Mouse (Mus musculus): ENCODE results near the gene Nrd1. TPM values are rescaled to one million over a fixed set of nuclear protein-coding genes. Genes with fewer than 3 reads are reported as not detected.

Gene Nrd1
- 37.3 and 49.1 TPM in 2 replicates for polyA plus RNA-seq (2015; fragmentation: Nextera tagmentation; extraction: Ambion mirVana)

DNA sequence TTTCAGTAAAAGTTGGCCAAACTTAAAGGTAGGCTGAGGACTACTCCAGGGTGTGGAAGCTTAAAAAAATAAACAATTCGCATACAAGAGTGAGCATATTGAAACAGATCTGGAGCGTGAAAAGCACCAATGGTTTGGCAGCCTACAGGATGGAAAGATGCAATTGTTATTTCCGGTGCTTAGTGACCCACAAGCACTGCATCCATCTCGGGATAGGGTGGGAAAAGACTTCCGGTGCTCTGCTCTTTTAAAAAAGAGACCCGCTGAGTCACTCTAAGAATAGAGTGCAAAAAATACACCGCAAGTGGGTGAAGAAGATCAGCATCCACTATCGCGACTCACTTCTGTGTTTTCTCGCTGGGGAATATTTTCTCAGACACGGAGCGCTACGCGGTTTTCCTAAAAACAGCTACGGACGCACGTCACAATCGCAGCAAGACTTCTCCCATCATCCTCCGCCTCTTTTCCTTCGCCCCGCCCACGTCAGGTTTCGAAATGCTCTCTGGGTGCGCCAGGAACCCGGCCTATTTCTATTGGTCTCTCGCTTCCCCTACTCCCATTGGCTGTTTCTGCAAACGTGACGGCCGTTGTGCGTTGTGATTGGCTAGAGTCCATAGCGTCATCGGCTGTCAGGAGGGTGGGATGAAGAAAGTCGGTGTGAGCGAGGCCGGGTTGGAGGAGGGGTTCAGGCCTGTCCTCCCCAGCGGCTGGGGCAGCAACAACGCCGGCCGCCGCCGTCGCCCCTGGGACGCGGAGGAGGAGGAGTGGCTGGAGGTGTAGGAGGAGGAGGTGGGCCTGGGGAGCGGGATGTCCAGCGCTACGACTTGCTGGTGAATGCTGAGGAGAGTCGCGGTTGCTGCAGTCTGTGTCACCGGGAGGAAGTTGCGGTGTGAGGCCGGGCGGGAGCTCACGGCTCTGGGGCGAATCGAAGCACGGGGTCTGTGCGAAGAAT lies at the start of gene Nrd1:
Nrd1 (plus strand) TSS at position 657 of the 952 bp plus-strand sequence.
- DNase-seq = peak; percentile 99
- no peaks in the 10 kb centered on the region for H3K9me3 ChIP-seq (replicated peaks)
- peaks cover 26% of the 10 kb centered on the region for H3K4me1 ChIP-seq (replicated peaks)
- peak within 1 kb of the TSS; percentile 84 for H3K4me2 ChIP-seq
- no peaks in the 10 kb centered on the region for H3K27me3 ChIP-seq
- H3K4me3 ChIP-seq (replicated peaks) = peak within 1 kb of the TSS; percentile 90
- H3K9ac ChIP-seq = peak within 1 kb of the TSS; percentile 92
- peak within 1 kb of the TSS; percentile 92 for H3K27ac ChIP-seq
- ATAC-seq (ENCODE audit: low read depth) = peak; percentile 98
- H3K36me3 ChIP-seq = peaks cover 11% of the 10 kb centered on the region; the same call in 1 of the 2 replicates
- under 1% methylated on average over 58 of the region's 58 CpGs for WGBS (ENCODE audit: insufficient replicate concordance)

DNA sequence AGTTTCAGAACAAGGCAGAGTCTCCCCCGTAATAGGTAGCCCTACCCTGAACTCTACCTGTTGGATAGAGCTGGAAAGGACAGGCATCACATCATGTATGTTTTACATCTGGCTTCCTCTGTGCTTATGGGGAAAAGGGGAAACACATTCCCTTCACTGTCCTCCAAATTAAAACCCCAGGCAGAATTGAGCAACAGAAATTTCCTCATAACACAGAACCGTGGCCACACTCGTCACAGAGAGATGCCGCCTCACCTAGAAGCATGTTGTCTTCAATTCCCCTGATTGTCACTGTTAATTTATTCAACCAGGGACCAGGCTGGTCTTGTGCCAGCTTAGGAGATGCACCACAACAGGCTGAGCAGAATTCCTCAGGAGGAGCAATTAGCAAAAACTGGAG lies 48.8 kb upstream of the Nrd1 start:
- H3K4me1 ChIP-seq (replicated peaks) = no peaks in the 10 kb centered on the region
- DNase-seq (no peak), ATAC-seq (ENCODE audit: low read depth) (no peak)
- no peaks in the 10 kb centered on the region for H3K36me3 ChIP-seq
- H3K27ac ChIP-seq = no peak overlapping the region
- no peaks in the 10 kb centered on the region for H3K9me3 ChIP-seq (replicated peaks)
- H3K4me3 ChIP-seq (replicated peaks) = no peak overlapping the region
- no peak overlapping the region for H3K4me2 ChIP-seq
- H3K9ac ChIP-seq = no peak overlapping the region
- 62% methylated on average over 4 of the region's 4 CpGs for WGBS (ENCODE audit: insufficient replicate concordance)
- H3K27me3 ChIP-seq = no peaks in the 10 kb centered on the region

DNA sequence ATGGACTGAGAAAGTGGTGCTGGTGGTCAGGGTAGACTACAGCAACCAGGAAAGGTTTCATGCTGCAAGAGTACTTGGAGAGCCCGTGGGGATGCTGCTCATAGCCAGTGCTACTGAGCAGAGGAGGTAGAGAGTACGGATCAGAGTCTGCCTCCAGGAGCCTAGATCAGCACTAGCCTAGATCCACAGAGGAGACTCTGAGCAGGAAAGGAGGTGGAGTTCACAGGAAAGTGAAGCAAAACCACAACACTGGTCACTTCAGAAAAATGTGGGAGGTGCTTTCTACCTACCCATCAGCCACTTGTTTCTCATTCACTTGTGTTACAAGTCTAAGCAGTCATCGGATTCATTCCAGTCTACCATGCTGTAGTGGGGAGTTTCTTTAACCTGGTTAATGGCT lies 40.8 kb upstream of the Nrd1 start:
- Histone ChIP-seq H3K9me3 (replicated peaks) (no peaks in the 10 kb centered on the region), H3K9ac (no peak overlapping the region; the same call in 1 of the 2 replicates), H3K27me3 (no peaks in the 10 kb centered on the region), H3K4me2 (peak overlapping the region; percentile 58), H3K36me3 (no peaks in the 10 kb centered on the region), H3K27ac (peak overlapping the region; percentile 89), H3K4me3 (replicated peaks) (no peak overlapping the region), H3K4me1 (replicated peaks) (peaks cover 36% of the 10 kb centered on the region)
- 73% methylated on average over 3 of the region's 3 CpGs for WGBS (ENCODE audit: insufficient replicate concordance)
- ATAC-seq (ENCODE audit: low read depth) = no peak
- DNase-seq = no peak

DNA sequence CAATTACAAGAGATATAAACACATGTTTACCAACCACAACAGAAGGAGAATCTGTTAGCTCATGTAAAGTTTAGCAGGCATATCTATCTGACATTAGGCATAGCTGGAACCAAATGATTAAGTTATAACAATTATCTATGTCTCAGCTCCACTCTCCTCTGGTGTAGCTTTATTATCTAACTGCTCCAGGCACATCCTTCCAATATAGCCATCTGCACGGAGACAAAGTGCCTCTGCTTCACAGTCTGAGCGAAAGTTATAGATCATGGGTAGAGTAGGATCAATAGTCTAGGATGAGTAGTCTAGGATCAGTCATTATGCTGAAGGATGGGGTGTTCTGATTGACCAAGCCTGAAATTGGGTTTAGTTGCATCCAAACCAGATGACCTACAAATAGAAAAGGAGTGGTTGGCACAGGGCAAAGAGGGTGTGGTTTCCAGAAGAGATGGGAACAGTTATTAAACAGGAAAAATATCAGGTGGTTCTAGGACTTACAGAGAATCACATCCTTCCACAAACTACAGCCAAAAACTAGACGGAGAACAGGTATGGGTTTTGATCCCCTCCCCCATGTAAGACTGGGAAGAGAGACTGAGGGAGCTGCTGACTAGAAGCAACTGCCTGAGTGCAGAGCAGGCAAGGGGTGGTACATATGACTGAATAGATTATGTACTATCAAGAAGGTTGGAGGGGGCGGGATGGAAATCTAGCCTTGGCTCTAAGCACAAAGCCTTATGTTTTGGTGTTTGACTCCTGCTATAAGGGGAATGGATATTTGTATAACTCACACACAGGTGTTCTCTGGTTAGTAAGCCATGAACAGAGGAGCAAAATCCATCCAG lies 39.6 kb upstream of the Nrd1 start:
- WGBS (ENCODE audit: insufficient replicate concordance) = 26% methylated on average over 4 of the region's 4 CpGs
- H3K4me3 ChIP-seq (replicated peaks) = peak overlapping the region; percentile 8
- H3K4me1 ChIP-seq (replicated peaks) = peaks cover 36% of the 10 kb centered on the region

DNA sequence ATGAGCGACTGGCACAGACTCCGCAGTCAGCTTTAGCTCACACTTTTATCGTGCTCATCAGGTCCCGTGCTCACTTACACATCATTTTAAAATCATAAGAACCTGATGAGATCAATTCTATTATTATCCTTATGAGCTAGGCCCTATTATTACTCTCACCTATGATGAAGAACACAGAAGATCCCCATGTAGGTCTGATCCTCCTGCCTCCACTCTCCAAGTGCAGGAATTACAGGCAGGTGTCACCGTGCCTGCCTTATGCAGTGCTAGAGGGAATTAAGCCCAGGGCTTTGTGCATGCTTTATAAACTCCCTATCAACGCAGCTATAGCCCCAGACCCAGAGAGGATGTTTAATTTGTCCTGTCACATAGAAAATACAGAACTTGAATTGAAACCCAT lies 37.4 kb upstream of the Nrd1 start:
- DNase-seq = no peak
- WGBS (ENCODE audit: insufficient replicate concordance) = 86% methylated on average over 6 of the region's 6 CpGs
- H3K4me1 ChIP-seq (replicated peaks) = peaks cover 36% of the 10 kb centered on the region
- no peak overlapping the region for H3K27ac ChIP-seq
- H3K36me3 ChIP-seq = no peaks in the 10 kb centered on the region
- H3K27me3 ChIP-seq = no peaks in the 10 kb centered on the region
- H3K4me2 ChIP-seq = no peak overlapping the region
- no peak overlapping the region for H3K4me3 ChIP-seq (replicated peaks)
- no peak for ATAC-seq (ENCODE audit: low read depth)
- H3K9ac ChIP-seq = no peak overlapping the region
- no peaks in the 10 kb centered on the region for H3K9me3 ChIP-seq (replicated peaks)

More for the DNA sequence above, 39.6 kb upstream of the Nrd1 start:
- H3K27ac ChIP-seq = peak overlapping the region; percentile 89
- no peaks in the 10 kb centered on the region for H3K9me3 ChIP-seq (replicated peaks)
- peak; percentile 93 for ATAC-seq (ENCODE audit: low read depth)
- H3K27me3 ChIP-seq = no peaks in the 10 kb centered on the region
- peak; percentile 64 for DNase-seq
- H3K4me2 ChIP-seq = peak overlapping the region; percentile 58
- peak overlapping the region; percentile 30; the same call in 1 of the 2 replicates for H3K9ac ChIP-seq
- no peaks in the 10 kb centered on the region for H3K36me3 ChIP-seq

DNA sequence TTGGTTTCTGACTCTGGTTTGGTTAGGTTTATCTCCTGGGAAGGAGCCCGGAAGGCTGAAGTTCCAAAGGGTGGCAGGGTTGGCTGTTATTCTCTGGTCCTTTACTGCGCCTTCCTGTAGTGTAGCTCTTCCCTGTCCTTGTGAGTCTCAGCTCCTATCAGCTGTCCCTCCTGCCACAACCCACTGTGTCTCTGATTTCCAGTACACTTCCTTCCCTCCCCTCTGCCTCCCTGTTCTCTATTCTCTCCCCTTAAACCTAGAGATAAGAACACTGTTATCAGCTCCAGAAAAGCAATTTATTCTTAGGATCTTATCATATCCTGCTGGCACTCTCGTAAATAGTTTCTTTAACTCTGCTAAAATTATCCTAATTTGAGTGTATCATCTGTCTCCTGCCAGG lies 30.9 kb upstream of the Nrd1 start:
- H3K4me1 ChIP-seq (replicated peaks) = peaks cover 24% of the 10 kb centered on the region
- H3K9ac ChIP-seq = no peak overlapping the region
- no peak overlapping the region for H3K4me3 ChIP-seq (replicated peaks)
- DNase-seq (no peak), ATAC-seq (ENCODE audit: low read depth) (peak; percentile 58)
- H3K27me3 ChIP-seq = no peaks in the 10 kb centered on the region
- no peaks in the 10 kb centered on the region for H3K36me3 ChIP-seq
- H3K27ac ChIP-seq = 0 out of 2 replicates have a peak overlapping the region, but pooled peaks have one; percentile 13
- WGBS (ENCODE audit: insufficient replicate concordance) = 19% methylated on average over 3 of the region's 3 CpGs
- H3K9me3 ChIP-seq (replicated peaks) = no peaks in the 10 kb centered on the region
- no peak overlapping the region for H3K4me2 ChIP-seq

DNA sequence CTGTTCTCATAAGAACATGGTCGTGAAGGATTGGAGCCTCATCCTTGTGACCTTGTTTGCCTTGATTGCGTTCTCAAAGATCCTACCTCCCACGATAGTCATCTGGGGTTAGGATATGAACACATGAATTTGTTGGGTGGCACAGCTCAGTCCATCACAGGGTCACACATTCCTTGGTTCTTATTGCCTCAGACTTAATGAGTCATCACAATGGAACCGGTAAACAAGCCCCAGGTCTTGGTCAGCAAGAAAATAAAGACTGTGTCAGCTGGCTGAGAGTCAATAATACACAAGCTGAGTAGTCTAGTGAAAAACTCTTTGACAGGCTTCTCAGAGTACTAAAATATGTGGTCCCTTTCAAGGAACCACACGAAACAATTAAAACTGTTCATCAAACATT lies 29.4 kb upstream of the Nrd1 start:
- no peaks in the 10 kb centered on the region for H3K9me3 ChIP-seq (replicated peaks)
- H3K4me1 ChIP-seq (replicated peaks) = peaks cover 24% of the 10 kb centered on the region
- DNase-seq (no peak), ATAC-seq (ENCODE audit: low read depth) (no peak)
- no peak overlapping the region for H3K27ac ChIP-seq
- H3K27me3 ChIP-seq = no peaks in the 10 kb centered on the region
- 60% methylated on average over 5 of the region's 5 CpGs for WGBS (ENCODE audit: insufficient replicate concordance)
- H3K9ac ChIP-seq = no peak overlapping the region
- no peak overlapping the region for H3K4me2 ChIP-seq
- H3K36me3 ChIP-seq = no peaks in the 10 kb centered on the region
- H3K4me3 ChIP-seq (replicated peaks) = no peak overlapping the region

DNA sequence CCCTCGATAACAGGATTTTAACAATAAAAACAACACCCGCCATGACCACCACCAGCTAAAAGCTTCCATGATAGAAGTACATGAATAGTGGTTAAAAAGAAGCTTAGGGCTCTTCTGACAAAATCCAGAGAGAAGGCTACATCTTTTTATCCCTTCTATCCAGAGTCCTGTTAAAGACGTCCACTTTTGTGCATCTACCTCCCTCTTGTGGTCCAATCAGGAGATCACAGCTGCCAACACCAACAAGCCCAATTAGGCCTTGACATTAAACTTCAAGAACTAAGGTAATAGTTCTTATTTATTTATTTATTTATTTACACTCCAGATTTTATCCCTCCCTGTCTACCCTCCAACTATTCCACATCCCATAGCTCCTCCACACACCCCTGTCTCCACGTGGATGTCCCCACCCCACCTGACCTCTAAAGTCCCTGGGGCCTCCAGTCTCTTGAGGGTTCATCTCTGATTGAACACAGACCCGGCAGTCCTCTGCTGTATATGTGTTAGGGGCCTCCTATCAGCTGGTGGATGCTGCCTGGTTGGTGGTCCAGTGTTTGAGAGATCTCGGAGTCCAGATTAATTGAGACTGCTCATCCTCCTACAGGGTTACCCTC lies 23.9 kb upstream of the Nrd1 start:
- no peak overlapping the region for H3K4me2 ChIP-seq
- ATAC-seq (ENCODE audit: low read depth) (no peak), DNase-seq (peak; percentile 44)
- H3K4me3 ChIP-seq (replicated peaks) = no peak overlapping the region
- no peak overlapping the region for H3K27ac ChIP-seq
- no peaks in the 10 kb centered on the region for H3K9me3 ChIP-seq (replicated peaks)
- WGBS (ENCODE audit: insufficient replicate concordance) = 45% methylated on average over 6 of the region's 6 CpGs
- no peak overlapping the region for H3K9ac ChIP-seq
- H3K36me3 ChIP-seq = no peaks in the 10 kb centered on the region
- H3K27me3 ChIP-seq = peaks cover 8% of the 10 kb centered on the region
- peaks cover 10% of the 10 kb centered on the region for H3K4me1 ChIP-seq (replicated peaks)

DNA sequence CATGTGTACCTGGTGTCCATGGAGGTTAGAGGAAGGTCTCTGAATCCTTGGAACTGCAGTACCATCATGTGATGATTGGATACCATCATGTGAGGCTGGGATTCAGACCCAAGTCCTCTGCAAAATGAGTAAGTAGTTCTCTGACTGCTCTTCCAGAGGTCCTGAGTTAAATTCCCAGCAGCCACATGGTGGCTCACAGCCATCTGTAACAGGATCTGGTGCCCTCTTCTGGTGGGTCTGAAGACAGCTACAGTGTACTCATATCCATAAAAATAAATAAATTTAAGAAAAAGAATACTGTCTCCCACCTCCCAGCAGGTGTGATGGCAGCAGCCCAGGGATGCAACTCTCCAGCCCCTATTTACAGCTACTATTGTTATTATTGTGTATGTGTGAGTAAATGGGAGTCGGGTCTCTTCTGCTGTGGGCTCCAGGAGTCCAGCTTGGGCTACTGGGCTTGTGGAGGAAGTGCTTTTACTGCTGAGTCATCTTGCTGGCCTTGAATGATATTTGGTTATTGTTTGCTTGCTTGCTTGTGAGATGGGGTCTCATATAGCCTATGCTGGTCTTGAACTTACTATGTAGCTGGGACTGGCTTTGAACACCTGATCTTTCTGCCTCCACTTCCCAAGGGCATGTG lies 13.5 kb upstream of the Nrd1 start:
- Histone ChIP-seq H3K36me3 (no peaks in the 10 kb centered on the region), H3K9ac (no peak overlapping the region), H3K9me3 (replicated peaks) (no peaks in the 10 kb centered on the region), H3K27me3 (peaks cover 8% of the 10 kb centered on the region; the same call in 1 of the 2 replicates), H3K4me3 (replicated peaks) (no peak overlapping the region), H3K27ac (no peak overlapping the region), H3K4me1 (replicated peaks) (peaks cover 29% of the 10 kb centered on the region), H3K4me2 (no peak overlapping the region)
- DNase-seq = no peak
- 62% methylated on average over 1 of the region's 1 CpGs for WGBS (ENCODE audit: insufficient replicate concordance)
- ATAC-seq (ENCODE audit: low read depth) = no peak

DNA sequence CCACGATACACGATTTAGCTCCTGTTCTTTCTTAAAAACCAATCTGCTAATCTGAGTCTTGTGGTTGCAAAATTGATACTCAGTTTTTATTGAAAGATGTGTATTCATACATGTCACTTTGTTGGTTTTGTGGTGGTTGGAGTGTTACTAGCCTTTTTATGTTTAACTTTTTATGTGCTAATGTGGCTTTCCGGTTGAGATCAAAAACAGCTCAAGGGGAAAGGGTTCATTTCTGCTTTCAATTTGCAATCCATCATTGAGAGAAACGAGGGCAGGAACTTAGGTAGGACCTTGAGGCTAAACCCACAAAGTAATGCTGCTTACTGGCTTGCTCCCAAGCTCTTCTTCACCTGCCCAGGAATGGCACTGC lies 13.0 kb upstream of the Nrd1 start:
- H3K9me3 ChIP-seq (replicated peaks) = no peaks in the 10 kb centered on the region
- peaks cover 8% of the 10 kb centered on the region; the same call in 1 of the 2 replicates for H3K27me3 ChIP-seq
- no peak overlapping the region for H3K4me2 ChIP-seq
- H3K4me1 ChIP-seq (replicated peaks) = peaks cover 29% of the 10 kb centered on the region
- H3K36me3 ChIP-seq = no peaks in the 10 kb centered on the region
- ATAC-seq (ENCODE audit: low read depth) (no peak), DNase-seq (no peak)
- 71% methylated on average over 4 of the region's 4 CpGs for WGBS (ENCODE audit: insufficient replicate concordance)
- H3K27ac ChIP-seq = no peak overlapping the region
- H3K9ac ChIP-seq = no peak overlapping the region
- H3K4me3 ChIP-seq (replicated peaks) = no peak overlapping the region

Measured in liver, embryonic 13.5 days (tissue).